Mouse (Mus musculus) limb, embryonic 14.5 days (tissue): ENCODE results near the gene Bmyc. TPM values are rescaled to one million over a fixed set of nuclear protein-coding genes. Genes with fewer than 3 reads are reported as not detected.

Experiments used
- ATAC-seq: fragments of 200-750 bp; cut with Nextera tagmentation; 2 replicates; pipeline ENCODE4 v1.8.0; 2017; ENCODE audit warnings: low read depth, moderate number of reproducible peaks, moderate TSS enrichment; ENCODE audit not compliant: low FRiP score
- DNase-seq: peaks from one replicate; pipeline ENCODE4 v3.0.0-alpha.2; 2015; ENCODE audit warnings: low spot score
- H3K27ac ChIP-seq: fragments of 300-500 bp; sonication (generic); replicated peaks from 2 replicates; pipeline ENCODE4 v1.5.1; 2014; ENCODE audit warnings: low read depth, mild to moderate bottlenecking, low read length, moderate library complexity, mixed read lengths
- H3K27me3 ChIP-seq: fragments of 300-500 bp; sonication (generic); 2 replicates; pipeline ENCODE4 v1.6.1; 2014; ENCODE audit warnings: low read length, mixed read lengths; ENCODE audit not compliant: control insufficient read depth, insufficient read depth
- H3K36me3 ChIP-seq: fragments of 300-500 bp; sonication (generic); 2 replicates; pipeline ENCODE4 v1.6.1; 2014; ENCODE audit warnings: mild to moderate bottlenecking, low read length, moderate library complexity, mixed read lengths; ENCODE audit not compliant: control insufficient read depth, insufficient read depth
- H3K4me1 ChIP-seq: fragments of 300-500 bp; sonication (generic); 2 replicates; pipeline ENCODE4 v1.6.1; 2014; ENCODE audit warnings: antibody characterized with exemption, low read length, mixed read lengths; ENCODE audit not compliant: control insufficient read depth, insufficient read depth
- H3K4me2 ChIP-seq: fragments of 300-500 bp; sonication (generic); replicated peaks from 2 replicates; pipeline ENCODE4 v1.6.1; 2014; ENCODE audit warnings: low read depth, mild to moderate bottlenecking, low read length, moderate library complexity; ENCODE audit not compliant: severe bottlenecking
- H3K4me3 ChIP-seq: fragments of 300-500 bp; sonication (generic); replicated peaks from 2 replicates; pipeline ENCODE4 v1.5.1; 2014; ENCODE audit warnings: low read length
- H3K9ac ChIP-seq: fragments of 300-500 bp; sonication (generic); 2 replicates; pipeline ENCODE4 v1.6.1; 2014; ENCODE audit warnings: mild to moderate bottlenecking, low read depth, low read length, moderate library complexity; ENCODE audit not compliant: severe bottlenecking
- H3K9me3 ChIP-seq: fragments of 300-500 bp; sonication (generic); 2 replicates; pipeline ENCODE4 v1.6.1; 2016; ENCODE audit warnings: low read length; ENCODE audit not compliant: control insufficient read depth
- POLR2A ChIP-seq: fragments of 200-500 bp; IDR thresholded peaks from 2 replicates; pipeline ENCODE4 v1.8.0; 2012; ENCODE audit warnings: inconsistent platforms, mild to moderate bottlenecking, moderate library complexity, borderline replicate concordance; ENCODE audit not compliant: insufficient read depth, insufficient read length; ENCODE audit errors: extremely low read depth
- WGBS: fragments of 180-500 bp; shearing (Covaris S2); extraction: QIAGEN DNeasy Blood & Tissue Kit; methylation state at CpG from one replicate; pipeline ENCODE4 v1.1.7; 2014; 5-methylcytosine and 5-hydroxymethylcytosine counted together
- polyA plus RNA-seq, 2 experiments: library from polyadenylated mRNA; depleted of rRNA in 1 of 2; stranded (reverse) in 1 of 2; unstranded in 1 of 2; fragments of >200 nt; fragmentation: Nextera tagmentation in 1 of 2; extraction: Ambion mirVana in 1 of 2; gene quantifications; 2 replicates each; pipeline versions ENCODE4 v1.2.1 to v1.2.3; 2012 to 2014

The Bmyc gene
- polyA plus RNA-seq, 2 experiments: 66.3 to 93.5 TPM

GRCm38 (mm10) chr2:25663511-25663910, 43.0 kb upstream of the Bmyc start:
- Histone ChIP-seq H3K9ac (no peak overlapping the region), H3K27me3 (no peaks in the 10 kb centered on the region), H3K4me2 (no peak overlapping the region), H3K27ac (no peak overlapping the region), H3K36me3 (no peaks in the 10 kb centered on the region), H3K9me3 (no peaks in the 10 kb centered on the region), H3K4me1 (no peaks in the 10 kb centered on the region), H3K4me3 (no peak overlapping the region)
- TF ChIP-seq POLR2A: no peak
- ATAC-seq (no peak), DNase-seq (no peak)
- WGBS: 56% methylated on average over 1 of the region's 1 CpGs

- DNase-seq: no peak
- Histone ChIP-seq H3K4me1 (no peaks in the 10 kb centered on the region), H3K27me3 (no peaks in the 10 kb centered on the region), H3K4me3 (no peak overlapping the region), H3K36me3 (no peaks in the 10 kb centered on the region), H3K27ac (no peak overlapping the region), H3K9ac (no peak overlapping the region), H3K9me3 (no peaks in the 10 kb centered on the region), H3K4me2 (no peak overlapping the region)
- TF ChIP-seq POLR2A: no peak
- ATAC-seq: no peak
- WGBS: 79% methylated on average over 5 of the region's 5 CpGs
These were observed 42.4 kb upstream of the Bmyc start for GRCm38 (mm10) chr2:25664125-25664524.

- no peak for DNase-seq
- 72% methylated on average over 1 of the region's 1 CpGs for WGBS
- no peak for TF ChIP-seq POLR2A
- no peak for ATAC-seq
- Histone ChIP-seq H3K9ac (no peak overlapping the region), H3K27ac (no peak overlapping the region), H3K36me3 (no peaks in the 10 kb centered on the region), H3K27me3 (no peaks in the 10 kb centered on the region), H3K4me3 (no peak overlapping the region), H3K9me3 (no peaks in the 10 kb centered on the region), H3K4me1 (no peaks in the 10 kb centered on the region), H3K4me2 (no peak overlapping the region)
These were observed 40.0 kb upstream of the Bmyc start for GRCm38 (mm10) chr2:25666516-25666915.

GRCm38 (mm10) chr2:25676486-25676885, 30.1 kb upstream of the Bmyc start, which contains the start of gene Lcn6:
TSS of gene Lcn6 (plus strand) at chr2:25676786.
- 88% methylated on average over 3 of the region's 3 CpGs for WGBS
- H3K9me3 ChIP-seq: no peaks in the 10 kb centered on the region
- ATAC-seq (no peak), DNase-seq (no peak)
- H3K27ac ChIP-seq: no peak within 1 kb of the TSS
- no peak within 1 kb of the TSS for H3K4me2 ChIP-seq
- no peak for TF ChIP-seq POLR2A
- H3K9ac ChIP-seq: no peak within 1 kb of the TSS
- no peaks in the 10 kb centered on the region for H3K4me1 ChIP-seq
- no peak within 1 kb of the TSS for H3K4me3 ChIP-seq
- H3K36me3 ChIP-seq: no peaks in the 10 kb centered on the region
- H3K27me3 ChIP-seq: no peaks in the 10 kb centered on the region

- Histone ChIP-seq H3K4me3 (no peak overlapping the region), H3K4me2 (no peak overlapping the region), H3K9ac (no peak overlapping the region), H3K36me3 (no peaks in the 10 kb centered on the region), H3K9me3 (no peaks in the 10 kb centered on the region), H3K27me3 (no peaks in the 10 kb centered on the region), H3K4me1 (no peaks in the 10 kb centered on the region), H3K27ac (no peak overlapping the region)
- no peak for TF ChIP-seq POLR2A
- ATAC-seq (no peak), DNase-seq (no peak)
- WGBS: 82% methylated on average over 6 of the region's 6 CpGs
These were observed 27.0 kb upstream of the Bmyc start for GRCm38 (mm10) chr2:25679559-25679958.

- Histone ChIP-seq H3K27me3 (no peaks in the 10 kb centered on the region), H3K4me1 (no peaks in the 10 kb centered on the region), H3K9ac (no peak within 1 kb of the TSS), H3K4me2 (no peak within 1 kb of the TSS), H3K27ac (no peak within 1 kb of the TSS), H3K9me3 (no peaks in the 10 kb centered on the region), H3K4me3 (no peak within 1 kb of the TSS), H3K36me3 (no peaks in the 10 kb centered on the region)
- WGBS: 68% methylated on average over 2 of the region's 2 CpGs
- TF ChIP-seq POLR2A: no peak
- ATAC-seq: no peak
- DNase-seq: no peak
These were observed 24.1 kb upstream of the Bmyc start, which contains the start of gene Lcn10 for GRCm38 (mm10) chr2:25682426-25682825. TSS of gene Lcn10 (plus strand) at chr2:25682726.
